Mouse (Mus musculus) kidney, postnatal 10 days (tissue): ENCODE data around the gene Sarm1.
A peak's percentile ranks its signal among the peaks of the same experiment; 100 is the strongest.

Experiments
- DNase-seq: peaks from one replicate; pipeline ENCODE4 v3.0.0; 2021; ENCODE audit warnings: mixed read lengths

Gene Sarm1

DNA sequence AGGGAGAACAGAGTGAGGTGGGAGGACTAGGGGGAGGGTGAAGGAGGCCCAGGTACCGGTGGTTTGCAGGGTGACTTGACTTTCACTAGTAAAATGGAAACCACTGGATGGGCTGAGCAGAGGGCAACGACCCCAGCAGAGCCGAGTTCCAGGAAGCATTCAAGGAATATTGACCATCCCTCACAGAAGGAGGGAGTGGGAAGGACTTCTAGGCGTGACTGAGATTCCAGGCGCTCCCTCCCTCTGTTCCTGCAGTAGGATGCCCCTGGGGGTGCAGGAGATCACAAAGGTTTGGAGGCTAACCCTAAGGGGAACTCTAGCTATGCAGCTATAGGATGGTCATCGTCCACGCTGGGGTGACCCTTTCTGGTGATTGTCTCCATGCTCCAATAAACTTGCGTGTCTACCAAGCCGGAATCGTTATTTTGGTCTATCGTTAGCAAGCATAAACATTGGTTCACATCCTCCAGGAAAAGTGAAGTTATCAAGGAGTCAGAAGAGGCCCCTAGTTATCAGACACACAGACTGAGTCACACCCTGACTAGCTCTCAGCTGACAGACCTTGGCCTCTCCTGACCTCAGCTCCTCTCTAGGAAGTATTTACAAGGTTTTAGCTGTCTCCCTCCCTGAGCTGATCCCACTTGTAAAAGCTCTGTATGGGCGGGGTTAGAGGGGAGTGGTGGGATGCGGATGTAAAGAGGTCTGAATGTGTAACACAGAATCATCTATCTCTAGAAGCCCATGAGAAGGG lies 34.1 kb downstream of the Sarm1 start:
- no peak for DNase-seq

- DNase-seq = no peak
These were observed 34.9 kb downstream of the Sarm1 start for GRCm38 (mm10) chr11:78462669-78463068.

- DNase-seq = no peak
These were observed 35.7 kb downstream of the Sarm1 start for GRCm38 (mm10) chr11:78461894-78462293.

- DNase-seq = no peak
These were observed 38.8 kb downstream of the Sarm1 start for GRCm38 (mm10) chr11:78458740-78459139.

DNA sequence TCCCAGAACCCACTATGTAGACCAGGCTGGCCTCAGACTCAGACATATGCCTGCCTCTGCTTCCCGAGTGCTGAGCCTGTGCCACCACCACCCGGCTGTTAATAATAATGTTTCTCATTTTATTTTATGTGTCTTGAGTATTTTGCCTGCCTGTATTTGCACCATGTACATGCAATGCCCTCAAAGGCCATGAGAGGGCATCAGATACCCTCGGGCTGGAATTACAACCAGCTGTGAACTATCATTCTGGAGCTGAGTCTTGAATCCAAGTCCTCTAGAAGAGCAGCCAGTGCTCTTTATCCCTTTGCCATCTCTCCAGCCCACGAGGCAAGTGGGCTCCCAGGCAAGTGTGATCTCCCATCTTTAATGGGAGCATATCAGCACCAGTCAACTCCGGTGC lies 42.2 kb downstream of the Sarm1 start:
- peak; percentile 68 for DNase-seq

DNA sequence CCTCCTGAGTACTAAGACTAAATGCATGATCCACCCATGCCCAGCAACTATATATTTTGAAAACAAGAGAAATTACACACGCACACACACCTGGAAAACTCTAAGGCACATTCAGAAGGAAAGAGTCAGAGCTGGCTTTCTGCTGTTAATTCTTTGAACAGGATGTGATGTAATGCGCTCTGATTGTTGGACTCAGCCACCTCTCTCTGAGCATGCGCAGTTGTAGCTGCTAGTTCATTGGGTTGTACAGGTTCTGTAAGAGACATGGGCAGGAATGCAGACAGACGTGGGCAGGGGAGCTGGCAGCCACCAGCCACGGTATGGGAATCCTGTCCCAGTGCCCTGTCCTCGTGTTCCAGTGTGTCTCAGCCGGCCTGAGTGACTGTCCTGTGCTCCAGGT lies 43.3 kb downstream of the Sarm1 start:
- no peak for DNase-seq

DNA sequence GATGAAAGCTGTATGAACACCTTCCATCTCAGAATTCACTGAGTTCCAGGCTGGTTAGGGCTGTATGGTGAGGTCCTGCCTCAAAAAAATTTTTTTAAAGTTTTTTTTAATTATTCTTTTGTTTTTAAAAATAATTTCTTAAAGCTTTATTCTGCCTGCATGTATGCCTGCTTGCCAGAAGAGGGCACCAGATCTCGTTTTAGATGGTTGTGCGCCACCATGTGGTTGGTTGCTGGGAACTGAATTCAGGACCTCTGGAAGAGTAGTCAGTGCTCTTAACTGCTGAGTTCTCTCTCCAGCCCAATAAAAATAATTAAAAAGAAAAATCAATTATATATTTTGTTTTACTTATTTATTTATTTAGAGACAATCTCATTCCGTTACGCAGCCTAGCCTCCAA lies 43.9 kb downstream of the Sarm1 start:
- peak; percentile 84 for DNase-seq

DNA sequence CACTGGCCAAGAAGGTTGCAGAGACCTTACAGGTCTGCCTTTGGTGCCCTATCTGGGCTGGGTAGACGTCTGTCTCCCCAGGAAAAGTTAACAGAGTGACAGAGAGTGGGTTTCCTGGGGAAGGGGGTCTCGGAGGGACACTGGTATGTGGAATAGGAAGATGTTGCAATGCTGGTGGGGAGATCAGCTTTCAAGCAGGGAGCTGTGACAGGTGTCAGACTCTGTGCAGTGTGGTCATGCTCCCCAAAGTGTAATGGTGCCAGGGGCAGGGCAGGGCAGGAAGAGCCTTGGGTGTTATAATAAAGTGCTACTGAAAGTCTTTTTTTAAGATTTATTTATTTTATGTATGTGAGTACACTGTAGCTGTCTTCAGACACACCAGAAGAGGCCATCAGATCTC lies 47.2 kb downstream of the Sarm1 start:
- no peak for DNase-seq

DNA sequence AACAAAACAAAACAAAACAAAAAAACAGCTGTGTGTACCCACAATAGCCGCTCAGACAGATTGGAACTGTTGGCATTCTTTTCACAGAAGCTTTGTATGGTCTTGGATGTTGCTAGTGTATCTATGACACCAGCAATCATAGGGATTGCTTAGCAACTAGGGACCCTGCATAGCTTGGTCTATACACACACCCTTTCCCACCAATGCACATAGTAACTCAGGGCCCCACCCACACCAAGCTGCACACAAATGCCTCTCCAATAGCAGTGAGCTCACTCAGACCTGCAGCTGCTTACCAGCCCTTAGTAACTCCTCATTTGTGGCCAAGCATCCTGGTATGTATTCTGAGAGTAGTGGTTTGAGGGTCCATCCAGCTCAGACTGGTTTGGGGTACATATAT lies 49.3 kb downstream of the Sarm1 start:
- no peak for DNase-seq

DNA sequence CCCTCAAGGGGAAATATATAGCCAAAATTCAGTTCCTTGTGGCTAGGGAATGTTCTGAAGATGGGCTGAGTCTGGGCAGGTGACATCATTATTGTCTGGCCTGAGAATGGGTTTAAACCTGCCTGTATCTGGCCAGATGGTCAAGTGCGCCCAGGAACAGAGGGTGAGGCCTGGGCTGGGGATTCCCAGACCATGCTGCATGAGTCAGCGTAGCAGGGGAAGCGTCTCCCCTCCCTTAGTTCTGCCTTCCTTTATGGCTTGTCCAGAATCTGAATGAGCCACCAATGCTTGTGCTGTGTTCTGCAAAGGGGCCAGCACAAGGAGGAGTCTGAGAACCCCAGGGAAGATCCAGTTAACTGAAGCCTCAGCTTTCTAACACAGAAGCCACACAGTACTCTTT lies 50.4 kb downstream of the Sarm1 start:
- DNase-seq = no peak

DNA sequence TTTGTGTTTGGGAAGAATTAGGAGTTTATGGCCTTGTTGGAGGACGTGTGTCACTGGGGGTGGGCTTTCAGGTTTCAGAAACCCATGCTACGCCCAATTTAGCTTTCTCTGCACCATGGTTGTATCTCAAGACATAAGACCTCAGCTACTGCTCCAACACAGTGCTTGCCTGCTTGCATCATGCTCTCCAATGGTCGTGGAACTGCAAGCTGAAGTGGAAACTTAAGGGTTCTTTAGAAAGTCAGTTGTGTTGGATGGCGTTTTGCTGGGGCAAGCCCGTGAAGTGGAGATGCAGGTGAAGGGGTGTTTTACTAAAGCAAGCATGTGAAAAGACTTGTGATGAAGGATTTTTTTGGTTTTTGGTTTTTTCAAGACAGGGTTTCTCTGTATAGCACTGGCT lies 54.4 kb downstream of the Sarm1 start:
- DNase-seq = no peak

- DNase-seq = no peak
These were observed 59.1 kb downstream of the Sarm1 start for GRCm38 (mm10) chr11:78438399-78438930.

DNA sequence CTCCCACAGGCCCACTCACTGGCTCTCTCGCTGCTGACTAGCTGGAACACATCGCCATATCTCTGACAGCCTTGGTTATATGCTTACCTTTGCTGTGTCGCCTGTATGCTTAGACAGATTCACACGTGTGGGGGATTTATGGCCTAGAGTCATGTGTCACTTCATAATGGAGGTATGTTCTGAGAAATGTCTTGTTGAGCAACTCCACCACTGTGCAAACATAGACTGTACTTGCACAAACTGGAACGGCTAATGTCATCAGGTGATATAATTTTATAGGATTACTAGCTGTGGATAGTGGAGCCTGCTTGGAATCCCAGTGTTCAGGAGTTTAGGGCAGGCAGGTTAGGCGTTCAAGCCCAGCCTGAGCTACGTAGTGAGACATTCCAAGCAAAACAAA lies 60.4 kb downstream of the Sarm1 start:
- DNase-seq = no peak

DNA sequence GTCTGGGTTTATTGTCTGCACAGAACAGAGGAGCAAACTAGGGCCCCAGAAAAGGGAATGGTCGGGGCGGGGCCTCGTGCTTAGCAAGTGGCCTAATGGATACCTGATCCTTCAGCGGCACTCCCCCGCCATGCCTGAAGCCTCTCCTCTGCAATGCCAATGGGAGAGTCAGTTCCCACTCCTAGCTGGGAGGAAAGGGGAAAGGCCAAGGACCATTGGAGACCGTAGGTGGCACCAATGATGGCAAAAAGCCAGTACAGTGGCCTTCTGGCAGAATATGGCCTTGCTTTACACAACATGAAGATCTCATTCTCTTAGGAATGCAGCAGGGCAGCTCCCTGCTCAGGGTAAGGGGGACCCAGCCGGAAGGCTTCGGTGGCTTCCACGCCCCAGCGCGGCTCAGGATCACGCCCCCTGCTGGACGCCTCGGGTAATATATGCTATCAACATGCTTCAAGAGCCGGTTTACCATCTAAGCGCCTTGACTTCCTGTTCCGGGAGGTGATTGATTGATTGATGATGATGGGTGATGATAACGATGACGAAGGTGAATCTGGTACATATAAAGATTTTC lies 61.7 kb downstream of the Sarm1 start:
- peak; percentile 66 for DNase-seq

DNA sequence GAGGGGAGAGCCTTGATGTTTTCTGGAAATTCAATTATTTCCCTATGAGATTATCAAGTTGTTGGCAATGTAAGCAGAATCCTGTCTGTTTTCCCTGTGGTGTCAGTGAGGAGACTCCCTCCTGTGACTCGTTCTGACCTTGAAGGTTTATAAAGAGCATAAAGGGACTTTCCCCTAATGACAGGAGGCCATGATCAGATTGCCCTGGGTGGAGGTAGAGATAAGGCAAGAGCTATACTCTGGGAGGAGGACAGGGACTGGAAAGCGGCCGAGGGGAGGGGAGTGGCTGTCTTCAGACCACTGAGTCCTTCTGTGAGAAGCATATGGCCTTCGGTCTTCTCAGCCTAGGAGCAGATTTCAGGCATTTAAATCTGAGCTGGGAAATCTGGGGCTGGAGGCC lies 63.5 kb downstream of the Sarm1 start:
- no peak for DNase-seq

DNA sequence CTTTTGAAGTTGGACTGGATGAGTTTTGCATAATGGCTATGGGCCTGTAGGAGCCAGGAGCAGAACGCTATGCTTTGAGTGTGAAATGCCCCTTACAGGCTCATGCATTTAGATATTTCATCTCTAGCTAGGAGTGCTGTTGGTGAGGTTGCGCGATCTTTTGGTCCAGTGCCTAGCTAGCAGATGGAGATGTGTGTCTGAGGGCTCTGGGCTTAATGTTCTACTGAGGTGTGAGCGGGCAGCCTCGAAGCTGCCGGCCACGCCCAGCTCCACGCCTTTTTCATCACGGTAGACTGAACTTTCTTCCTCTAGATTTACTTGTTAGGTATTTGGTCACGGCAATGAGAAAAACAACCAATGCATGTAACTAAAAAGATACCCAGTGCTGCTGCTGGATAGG lies 66.4 kb downstream of the Sarm1 start:
- DNase-seq = peak; percentile 59

DNA sequence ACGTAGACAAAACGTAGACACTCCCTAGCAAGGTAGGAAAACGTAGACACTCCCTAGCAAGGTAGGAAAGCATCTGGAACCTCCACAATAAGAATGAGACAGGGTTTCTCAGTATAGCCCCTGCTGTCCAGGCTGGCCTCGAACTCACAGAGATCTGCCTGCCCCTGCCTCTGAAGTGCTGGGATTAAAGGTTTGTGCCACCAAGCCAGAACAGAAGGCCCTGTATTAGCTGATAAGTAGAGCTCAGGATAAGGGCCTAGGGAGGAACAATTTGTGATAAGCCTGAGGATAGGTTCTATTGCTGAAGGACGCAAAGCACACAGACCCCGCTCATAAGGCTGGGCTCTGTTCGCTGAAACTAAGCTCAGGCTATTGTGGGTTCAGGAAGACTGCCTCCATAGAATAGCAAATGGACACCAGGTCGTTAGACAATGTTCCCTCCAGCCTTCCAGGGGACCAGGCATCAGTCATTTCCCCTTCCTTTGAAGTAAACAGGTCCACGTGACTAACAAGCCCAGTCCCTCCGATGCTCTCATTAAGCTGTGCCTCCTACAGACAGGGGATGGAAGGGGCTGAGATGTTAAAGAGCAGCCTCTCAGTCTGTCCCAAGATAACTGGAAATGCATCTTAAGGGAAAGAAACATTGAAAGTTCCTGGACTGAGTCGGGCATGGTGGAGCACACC lies 67.2 kb downstream of the Sarm1 start:
- DNase-seq = no peak

GRCm38 (mm10) chr11:78428309-78428708 lies 69.2 kb downstream of the Sarm1 start:
- DNase-seq = no peak

DNA sequence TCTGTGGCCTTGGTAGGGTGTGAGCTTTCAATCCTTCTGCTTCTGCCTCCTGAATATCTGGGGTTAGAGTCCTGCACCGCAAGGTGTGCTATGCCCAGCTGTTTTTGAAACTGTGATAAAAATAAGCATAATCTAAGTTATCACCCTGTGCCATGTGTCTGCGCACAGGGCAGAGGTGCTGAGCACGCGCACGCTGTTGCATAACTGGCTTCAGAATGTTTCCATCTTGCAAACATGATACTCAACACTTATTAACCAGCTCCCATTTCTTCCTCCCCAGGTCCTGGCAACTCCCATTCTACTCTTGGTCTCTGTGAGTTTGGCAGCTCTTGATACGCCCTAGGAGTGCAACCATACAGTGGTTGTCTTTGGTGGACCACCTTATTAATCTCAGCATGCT lies 69.9 kb downstream of the Sarm1 start:
- DNase-seq = peak; percentile 38

- no peak for DNase-seq
These were observed 72.0 kb downstream of the Sarm1 start for GRCm38 (mm10) chr11:78425572-78425971.

DNA sequence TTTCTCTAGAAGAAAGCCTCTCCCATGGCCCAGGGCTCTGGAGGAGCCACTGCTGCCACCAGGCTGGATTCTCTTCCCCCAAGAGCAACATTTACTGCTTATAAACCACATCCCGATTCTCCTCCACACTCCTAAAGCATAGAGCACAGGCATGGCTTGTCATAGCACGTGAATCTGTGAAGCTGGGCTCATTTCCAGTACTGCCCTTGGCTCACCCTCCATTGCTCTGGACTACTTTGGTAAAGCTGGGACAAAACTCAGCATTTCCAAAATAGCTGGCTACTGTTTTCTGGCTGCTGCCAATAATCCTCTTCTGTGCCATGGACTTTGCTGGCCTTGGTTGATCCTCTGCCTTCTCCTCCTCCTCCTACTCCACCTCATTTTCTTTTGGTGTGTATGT lies 73.2 kb downstream of the Sarm1 start:
- DNase-seq = no peak
